Mouse (Mus musculus): ENCODE data around the gene Creb3l2.
A peak's percentile ranks its signal among the peaks of the same experiment; 100 is the strongest.
"Not testable (repeated sequence)": the region's sequence is repeated elsewhere in the genome, so short reads cannot be mapped to it uniquely, and the experiment has no call there.

Gene Creb3l2

GRCm38 (mm10) chr6:37442041-37442667, at the start of gene Creb3l2:
TSS of gene Creb3l2 (minus strand) at chr6:37442146.
- peak; percentile 95 to 96 for DNase-seq (ENCODE audit: low spot score in 2 of 2)

- no peak for DNase-seq (ENCODE audit: low spot score in 2 of 2)
Measured at GRCm38 (mm10) chr6:37486502-37486901, 44.6 kb upstream of the Creb3l2 start.

- DNase-seq (ENCODE audit: low spot score in 2 of 2): no peak
Measured at GRCm38 (mm10) chr6:37484588-37485070, 42.7 kb upstream of the Creb3l2 start.

GRCm38 (mm10) chr6:37483262-37483661, 41.3 kb upstream of the Creb3l2 start:
- DNase-seq (ENCODE audit: low spot score in 2 of 2): no peak

- DNase-seq (ENCODE audit: low spot score in 2 of 2): no peak
Measured at GRCm38 (mm10) chr6:37481147-37481546, 39.2 kb upstream of the Creb3l2 start.

- no peak for DNase-seq (ENCODE audit: low spot score in 2 of 2)
Measured at GRCm38 (mm10) chr6:37480008-37480407, 38.1 kb upstream of the Creb3l2 start.

GRCm38 (mm10) chr6:37478481-37478880, 36.5 kb upstream of the Creb3l2 start:
- DNase-seq (ENCODE audit: low spot score in 2 of 2): no peak

- DNase-seq (ENCODE audit: low spot score in 2 of 2): peak; percentile 31 to 45
Measured at GRCm38 (mm10) chr6:37473674-37474342, 31.9 kb upstream of the Creb3l2 start.

GRCm38 (mm10) chr6:37470216-37470615, 28.3 kb upstream of the Creb3l2 start:
- no peak for DNase-seq (ENCODE audit: low spot score in 2 of 2)

GRCm38 (mm10) chr6:37465847-37466246, 23.9 kb upstream of the Creb3l2 start:
- DNase-seq (ENCODE audit: low spot score in 2 of 2): peak; percentile 14 to 27

GRCm38 (mm10) chr6:37465356-37465755, 23.4 kb upstream of the Creb3l2 start:
- DNase-seq (ENCODE audit: low spot score in 2 of 2): no peak

- DNase-seq (ENCODE audit: low spot score in 2 of 2): no peak
Measured at GRCm38 (mm10) chr6:37464585-37464984, 22.6 kb upstream of the Creb3l2 start.

GRCm38 (mm10) chr6:37463517-37464482, 21.9 kb upstream of the Creb3l2 start:
- DNase-seq (ENCODE audit: low spot score in 2 of 2): peak; percentile 37 to 55

- no peak for DNase-seq (ENCODE audit: low spot score in 2 of 2)
Measured at GRCm38 (mm10) chr6:37460681-37461080, 18.7 kb upstream of the Creb3l2 start.

- DNase-seq (ENCODE audit: low spot score in 2 of 2): not testable (repeated sequence)
Measured at GRCm38 (mm10) chr6:37459656-37460055, 17.7 kb upstream of the Creb3l2 start.

GRCm38 (mm10) chr6:37457990-37458655, 16.2 kb upstream of the Creb3l2 start:
- DNase-seq (ENCODE audit: low spot score in 2 of 2): no peak

GRCm38 (mm10) chr6:37455540-37455939, 13.6 kb upstream of the Creb3l2 start:
- DNase-seq (ENCODE audit: low spot score in 2 of 2): no peak

GRCm38 (mm10) chr6:37453047-37453446, 11.1 kb upstream of the Creb3l2 start:
- no peak for DNase-seq (ENCODE audit: low spot score in 2 of 2)

- no peak for DNase-seq (ENCODE audit: low spot score in 2 of 2)
Measured at GRCm38 (mm10) chr6:37451664-37452063, 9.7 kb upstream of the Creb3l2 start.

- peak; percentile 85 for DNase-seq (ENCODE audit: low spot score in 2 of 2)
Measured at GRCm38 (mm10) chr6:37447704-37448466, 5.9 kb upstream of the Creb3l2 start.

- no peak for DNase-seq (ENCODE audit: low spot score in 2 of 2)
Measured at GRCm38 (mm10) chr6:37442781-37443180, 835 bp upstream of the Creb3l2 start.
